Mouse (Mus musculus) C2C12 (cell line): Measurements from ENCODE around the gene Srrt.

Source experiments
- CEBPB ChIP-seq: IDR thresholded peaks from one replicate; pipeline ENCODE4 v1.6.1; 2011; ENCODE audit warnings: low read depth, mild to moderate bottlenecking, control low read depth, moderate library complexity
- CTCF ChIP-seq: IDR thresholded peaks from one replicate; pipeline ENCODE4 v1.5.1; 2011; ENCODE audit not compliant: control insufficient read depth, insufficient read depth, insufficient read length
- MAX ChIP-seq: IDR thresholded peaks from one replicate; pipeline ENCODE4 v1.6.1; 2011; ENCODE audit warnings: mild to moderate bottlenecking, control low read depth
- MYOD1 ChIP-seq: IDR thresholded peaks from one replicate; pipeline ENCODE4 v1.6.1; 2011; ENCODE audit warnings: low read depth; ENCODE audit not compliant: control insufficient read depth, insufficient read length
- USF1 ChIP-seq: IDR thresholded peaks from one replicate; pipeline ENCODE4 v1.6.1; 2011; ENCODE audit warnings: low read depth, mild to moderate bottlenecking, control low read depth, moderate library complexity

- TF ChIP-seq MYOD1 (no peak), MAX (no peak), CTCF (no peak), USF1 (no peak), CEBPB (no peak)
These were observed 10.3 kb downstream of the Srrt start for GRCm38 (mm10) chr5:137297126-137297525.
